Mouse (Mus musculus): ENCODE measurements around the gene Rps19. TPM values are rescaled to one million over a fixed set of nuclear protein-coding genes. Genes with fewer than 3 reads are reported as not detected.
A peak's percentile ranks its signal among the peaks of the same experiment; 100 is the strongest.

The Rps19 gene
- polyA plus RNA-seq, 1 experiment: 353 TPM

DNA sequence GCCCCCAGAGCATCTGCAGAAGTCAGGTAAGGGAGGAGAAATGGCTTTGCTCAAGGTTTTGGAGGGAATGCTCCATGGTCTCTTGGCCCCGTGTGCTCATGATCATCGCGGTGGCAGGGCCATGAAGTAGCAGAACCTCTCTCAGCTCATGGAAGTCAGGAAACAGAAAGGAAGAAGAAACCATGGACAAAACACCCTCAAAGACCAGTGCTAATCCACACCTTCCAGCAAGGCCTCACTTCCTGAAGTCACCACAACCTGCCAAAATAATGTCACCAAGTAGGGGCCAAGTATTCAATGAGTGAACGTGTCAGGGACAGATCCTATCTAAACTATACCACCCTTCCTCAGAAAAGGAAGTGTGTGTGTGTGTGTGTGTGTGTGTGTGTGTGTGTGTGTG, 21.3 kb upstream of the Rps19 start:
- H3K4me1 ChIP-seq (ENCODE audit: control insufficient read depth): peaks cover 61% of the 10 kb centered on the region
- H3K27me3 ChIP-seq (ENCODE audit: control insufficient read depth): peaks cover 32% of the 10 kb centered on the region
- H3K9me3 ChIP-seq (ENCODE audit: control insufficient read depth, low read length): peaks cover 4% of the 10 kb centered on the region
- H3K36me3 ChIP-seq (ENCODE audit: control insufficient read depth): peaks cover 3% of the 10 kb centered on the region; the same call in 1 of the 2 replicates
- TF ChIP-seq TAL1 (IDR thresholded peaks at IDR 0.05; ENCODE audit: low read length) (no peak), GATA1 (IDR thresholded peaks at IDR 0.05; ENCODE audit: low read length) (no peak)
- H3K4me3 ChIP-seq (replicated peaks): no peak overlapping the region

DNA sequence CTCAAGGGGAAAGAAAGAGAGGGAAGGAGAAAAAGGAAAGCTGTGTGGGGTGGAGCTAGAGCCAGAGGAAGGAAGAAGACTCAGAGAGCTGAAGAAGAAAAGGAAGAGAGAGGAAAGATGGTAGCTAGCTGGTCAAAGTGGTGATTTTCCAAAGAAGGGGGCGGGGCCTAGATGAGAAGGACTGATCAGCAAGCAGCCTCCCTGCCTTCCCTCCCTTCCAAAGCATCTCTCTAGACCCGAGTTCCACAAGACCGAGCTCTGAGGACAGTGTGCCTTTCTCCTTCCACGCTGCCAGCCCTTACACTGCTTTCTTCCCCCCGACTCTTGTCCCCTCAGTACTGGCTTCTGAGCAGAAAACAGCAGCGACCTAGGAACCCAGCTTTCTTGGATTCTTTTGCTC, 20.0 kb upstream of the Rps19 start:
- Histone ChIP-seq H3K36me3 (ENCODE audit: control insufficient read depth) (peaks cover 3% of the 10 kb centered on the region; the same call in 1 of the 2 replicates), H3K4me3 (replicated peaks) (no peak overlapping the region), H3K9me3 (ENCODE audit: control insufficient read depth, low read length) (peaks cover 4% of the 10 kb centered on the region), H3K4me1 (ENCODE audit: control insufficient read depth) (peaks cover 48% of the 10 kb centered on the region), H3K27me3 (ENCODE audit: control insufficient read depth) (peaks cover 44% of the 10 kb centered on the region)
- no peak for TF ChIP-seq GATA1 (IDR thresholded peaks at IDR 0.05; ENCODE audit: low read length)
- no peak for TF ChIP-seq TAL1 (IDR thresholded peaks at IDR 0.05; ENCODE audit: low read length)

DNA sequence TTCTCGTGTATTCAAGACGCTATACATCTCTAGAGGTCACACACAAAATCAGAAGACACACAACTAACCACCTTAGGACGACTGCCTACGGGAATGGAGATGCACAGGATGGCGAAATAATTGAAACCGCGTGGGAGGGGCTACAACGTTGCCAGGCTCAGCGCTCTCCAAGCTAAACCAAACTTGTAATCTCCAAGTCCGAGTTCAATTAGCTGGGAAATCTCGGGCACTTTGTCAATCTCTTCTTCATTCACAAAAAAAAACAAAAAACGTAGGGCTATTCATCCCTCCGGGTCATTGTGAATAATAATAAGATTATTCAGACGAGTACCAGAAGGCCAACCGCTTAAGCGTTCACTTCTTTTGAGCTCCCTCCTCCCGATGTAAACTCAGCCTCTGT, 15.1 kb upstream of the Rps19 start:
- TF ChIP-seq TAL1 (IDR thresholded peaks at IDR 0.05; ENCODE audit: low read length): no peak
- TF ChIP-seq GATA1 (IDR thresholded peaks at IDR 0.05; ENCODE audit: low read length): no peak
- H3K4me1 ChIP-seq (ENCODE audit: control insufficient read depth): peaks cover 19% of the 10 kb centered on the region
- peaks cover 73% of the 10 kb centered on the region for H3K27me3 ChIP-seq (ENCODE audit: control insufficient read depth)

DNA sequence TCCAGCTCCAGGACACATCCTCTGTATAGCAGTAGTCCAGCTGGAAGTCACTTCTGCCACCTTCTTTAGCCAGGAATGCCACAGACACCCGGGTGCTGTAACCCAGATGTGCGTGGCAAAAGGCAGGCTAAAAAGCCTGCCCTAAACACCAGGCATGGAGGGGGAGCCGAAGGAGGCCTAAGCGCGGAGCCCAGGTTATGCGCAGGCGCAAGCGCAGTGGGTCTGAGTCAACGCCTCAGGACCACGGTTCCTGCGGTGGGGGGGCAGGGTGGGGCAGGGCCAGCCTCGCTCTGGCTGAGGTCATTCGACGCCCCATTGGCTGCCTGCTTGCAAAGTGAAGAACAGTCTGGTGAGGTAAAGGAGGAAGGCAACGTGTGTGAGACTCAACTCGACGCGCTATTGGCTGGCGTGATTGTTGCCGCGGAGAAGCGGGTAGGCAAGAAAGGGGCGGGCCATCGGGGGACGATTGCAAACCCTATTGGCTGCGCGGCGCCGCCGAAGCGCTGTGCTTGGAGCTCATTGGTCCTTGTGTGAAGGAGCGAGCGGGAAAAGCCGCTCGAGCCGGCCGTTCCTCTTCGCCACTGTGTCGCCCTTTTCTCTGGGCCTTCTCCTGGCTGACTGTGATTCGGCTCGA, 14.5 kb upstream of the Rps19 start, which contains the start of the genes Lypd4 and Dmrtc2:
TSS of gene Lypd4 (minus strand) at position 410 of the 634 bp plus-strand sequence.
TSS of gene Dmrtc2 (plus strand) at position 526 of the 634 bp plus-strand sequence.
- H3K36me3 ChIP-seq (ENCODE audit: control insufficient read depth): no peaks in the 10 kb centered on the region
- H3K9me3 ChIP-seq (ENCODE audit: control insufficient read depth, low read length): peaks cover 10% of the 10 kb centered on the region
- peaks cover 70% of the 10 kb centered on the region for H3K27me3 ChIP-seq (ENCODE audit: control insufficient read depth)
- no peak within 1 kb of the TSS for H3K4me3 ChIP-seq (replicated peaks)
- peaks cover 14% of the 10 kb centered on the region for H3K4me1 ChIP-seq (ENCODE audit: control insufficient read depth)
- TF ChIP-seq GATA1 (IDR thresholded peaks at IDR 0.05; ENCODE audit: low read length) (no peak), TAL1 (IDR thresholded peaks at IDR 0.05; ENCODE audit: low read length) (no peak)

More for the DNA sequence above, 15.1 kb upstream of the Rps19 start:
- no peak overlapping the region for H3K4me3 ChIP-seq (replicated peaks)
- H3K9me3 ChIP-seq (ENCODE audit: control insufficient read depth, low read length): peaks cover 10% of the 10 kb centered on the region
- H3K36me3 ChIP-seq (ENCODE audit: control insufficient read depth): no peaks in the 10 kb centered on the region

DNA sequence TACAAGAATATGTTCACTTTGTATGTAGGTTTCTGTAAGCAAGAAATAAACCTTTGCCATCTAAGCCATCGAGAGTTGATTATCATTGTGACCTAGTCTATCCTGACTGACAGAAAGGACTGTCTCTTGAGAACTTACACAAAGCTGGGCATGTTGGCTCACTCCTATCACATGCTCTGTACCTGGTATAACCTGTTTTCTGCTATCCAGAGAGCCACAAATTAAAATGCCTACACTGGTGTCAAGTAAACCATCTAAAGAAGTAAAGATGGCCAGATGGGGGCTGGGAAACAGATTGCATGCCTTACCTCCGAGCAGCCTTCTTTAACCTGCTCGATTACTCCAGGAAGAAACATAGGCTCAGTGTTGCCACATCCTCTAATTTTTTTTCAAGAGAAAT, 6.6 kb upstream of the Rps19 start:
- H3K27me3 ChIP-seq (ENCODE audit: control insufficient read depth): peaks cover 31% of the 10 kb centered on the region
- H3K9me3 ChIP-seq (ENCODE audit: control insufficient read depth, low read length): no peaks in the 10 kb centered on the region
- H3K36me3 ChIP-seq (ENCODE audit: control insufficient read depth): no peaks in the 10 kb centered on the region
- no peak overlapping the region for H3K4me3 ChIP-seq (replicated peaks)
- peaks cover 7% of the 10 kb centered on the region for H3K4me1 ChIP-seq (ENCODE audit: control insufficient read depth)
- TF ChIP-seq TAL1 (IDR thresholded peaks at IDR 0.05; ENCODE audit: low read length): no peak
- no peak for TF ChIP-seq GATA1 (IDR thresholded peaks at IDR 0.05; ENCODE audit: low read length)

DNA sequence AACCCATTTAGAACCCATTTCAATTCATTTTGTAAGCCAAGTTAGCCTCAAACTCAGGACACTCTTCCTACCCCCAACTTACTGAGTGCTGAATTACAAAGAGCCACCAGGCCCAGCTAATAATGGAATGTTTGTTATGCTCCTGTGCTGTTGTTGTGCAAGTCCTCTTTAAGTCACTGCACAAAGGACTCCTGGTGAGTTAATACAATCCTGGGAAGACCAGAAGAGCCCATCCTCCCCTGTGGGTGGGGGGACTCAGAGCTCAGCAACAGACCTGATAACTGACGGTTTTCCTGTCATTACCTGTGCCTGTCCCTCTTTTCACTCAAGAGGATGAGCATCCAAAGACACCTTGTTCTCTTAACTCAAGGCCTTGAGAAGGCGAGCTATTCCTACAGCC, 4.6 kb upstream of the Rps19 start:
- TF ChIP-seq GATA1 (IDR thresholded peaks at IDR 0.05; ENCODE audit: low read length) (no peak), TAL1 (IDR thresholded peaks at IDR 0.05; ENCODE audit: low read length) (no peak)
- no peaks in the 10 kb centered on the region for H3K9me3 ChIP-seq (ENCODE audit: control insufficient read depth, low read length)
- H3K4me1 ChIP-seq (ENCODE audit: control insufficient read depth): peaks cover 19% of the 10 kb centered on the region
- H3K36me3 ChIP-seq (ENCODE audit: control insufficient read depth): no peaks in the 10 kb centered on the region
- H3K4me3 ChIP-seq (replicated peaks): no peak overlapping the region
- peaks cover 24% of the 10 kb centered on the region for H3K27me3 ChIP-seq (ENCODE audit: control insufficient read depth)

DNA sequence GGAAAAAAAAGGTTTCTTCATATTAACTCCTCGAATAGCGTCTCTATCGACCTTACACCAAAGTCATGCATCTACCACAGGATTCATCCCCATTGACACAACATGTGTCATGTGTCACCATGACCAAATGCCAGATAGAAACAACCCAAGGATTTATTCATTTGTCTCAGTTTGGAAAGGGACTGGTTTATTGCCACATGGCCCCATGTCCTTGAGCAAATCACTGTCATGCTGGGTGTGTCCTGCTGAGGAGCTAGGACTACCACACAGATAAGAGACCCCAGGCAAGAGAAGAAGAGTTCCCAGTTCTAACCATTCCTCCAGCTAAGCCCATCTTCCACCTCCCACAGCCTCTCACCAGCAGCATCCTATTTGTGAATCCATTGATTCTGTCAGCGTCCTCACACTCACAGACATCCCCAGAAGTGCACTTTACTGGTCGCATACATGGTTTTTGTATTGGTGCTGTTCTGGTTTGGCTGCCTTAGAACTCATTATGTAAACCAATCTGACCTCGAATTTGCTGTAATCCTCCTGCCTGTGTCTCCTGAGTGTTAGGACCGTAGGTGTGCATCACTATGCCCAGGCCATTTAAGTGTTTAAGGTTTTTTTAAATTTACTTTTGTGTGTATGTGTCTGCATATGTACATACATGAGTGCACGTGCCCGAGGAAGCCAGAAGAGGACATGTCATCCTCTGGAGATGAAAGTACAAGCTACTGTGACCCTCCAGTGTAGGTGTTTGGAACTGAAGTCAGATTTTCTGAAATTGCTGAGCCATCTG, 1.6 kb upstream of the Rps19 start:
- Histone ChIP-seq H3K4me1 (ENCODE audit: control insufficient read depth) (peaks cover 47% of the 10 kb centered on the region), H3K4me3 (replicated peaks) (no peak overlapping the region), H3K27me3 (ENCODE audit: control insufficient read depth) (peaks cover 8% of the 10 kb centered on the region), H3K9me3 (ENCODE audit: control insufficient read depth, low read length) (no peaks in the 10 kb centered on the region), H3K36me3 (ENCODE audit: control insufficient read depth) (peaks cover 30% of the 10 kb centered on the region)
- TF ChIP-seq TAL1 (IDR thresholded peaks at IDR 0.05; ENCODE audit: low read length) (no peak), GATA1 (IDR thresholded peaks at IDR 0.05; ENCODE audit: low read length) (no peak)

DNA sequence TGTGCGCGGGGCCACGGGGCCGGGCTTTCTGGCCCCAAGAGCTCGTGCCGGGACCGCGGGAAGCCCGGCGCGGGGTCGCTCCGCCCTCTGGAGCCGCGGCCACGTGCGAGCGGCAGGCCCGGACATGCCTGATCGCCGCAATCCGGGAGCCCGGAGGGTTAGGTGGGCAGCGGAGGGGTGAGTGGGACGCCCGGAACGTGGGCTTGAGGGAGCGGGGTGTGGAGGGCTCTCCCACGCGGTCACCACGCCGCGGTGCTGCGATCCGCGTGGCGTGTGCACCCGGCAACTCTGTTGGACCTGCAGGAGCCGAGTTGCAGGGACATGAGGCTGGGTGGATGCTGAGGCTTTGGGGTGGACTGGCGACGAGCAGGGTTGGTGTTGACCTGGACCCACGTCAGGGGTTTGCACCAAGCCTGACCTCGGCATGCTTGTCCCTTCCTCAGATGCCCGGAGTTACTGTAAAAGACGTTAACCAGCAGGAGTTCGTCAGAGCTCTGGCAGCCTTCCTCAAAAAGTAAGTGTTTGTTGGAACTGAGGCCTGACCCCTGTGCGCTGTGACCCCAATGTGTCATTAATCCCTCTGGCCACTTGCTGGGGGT, 621 bp downstream of the Rps19 start:
- Histone ChIP-seq H3K4me1 (ENCODE audit: control insufficient read depth) (peaks cover 49% of the 10 kb centered on the region), H3K4me3 (replicated peaks) (peak overlapping the region; percentile 90), H3K27me3 (ENCODE audit: control insufficient read depth) (no peaks in the 10 kb centered on the region; the same call in 1 of the 2 replicates), H3K9me3 (ENCODE audit: control insufficient read depth, low read length) (no peaks in the 10 kb centered on the region), H3K36me3 (ENCODE audit: control insufficient read depth) (peaks cover 51% of the 10 kb centered on the region)
- no peak for TF ChIP-seq GATA1 (IDR thresholded peaks at IDR 0.05; ENCODE audit: low read length)

Measured in erythroblast, embryonic 14.5 days (primary cell).